Mouse (Mus musculus): ENCODE measurements around the gene Mx1. TPM values are rescaled to one million over a fixed set of nuclear protein-coding genes. Genes with fewer than 3 reads are reported as not detected.
A peak's percentile ranks its signal among the peaks of the same experiment; 100 is the strongest.

The Mx1 gene
- total and polyA plus RNA-seq, 2 experiments from 2014 or later, result 0.22 to 0.80 TPM

DNA sequence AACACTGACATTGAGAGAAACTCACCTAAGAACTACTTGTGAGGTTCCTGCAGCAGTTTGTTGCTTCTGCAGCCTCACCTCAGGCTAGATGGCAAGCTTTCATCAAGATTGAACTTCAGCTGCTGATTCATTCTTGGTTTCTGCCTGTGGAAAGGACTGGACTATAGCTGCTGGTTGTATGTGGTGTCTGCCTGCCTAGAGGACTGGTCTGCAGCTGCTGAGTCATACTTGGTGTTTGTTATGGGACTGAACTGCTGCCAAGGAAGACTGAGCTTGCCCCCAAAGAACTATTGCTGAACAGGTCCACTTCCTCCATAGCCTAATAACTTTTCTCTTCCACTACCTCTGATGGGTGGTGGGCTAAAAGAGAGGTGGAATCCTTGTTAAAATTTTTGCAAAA is 15.3 kb downstream of the Mx1 start:
- no peak overlapping the region for H3K9ac ChIP-seq (replicated peaks; ENCODE audit: low read depth, low read length)
- ATAC-seq (ENCODE audit: insufficient read depth, low read depth) (no peak), DNase-seq (ENCODE audit: low spot score) (no peak)

DNA sequence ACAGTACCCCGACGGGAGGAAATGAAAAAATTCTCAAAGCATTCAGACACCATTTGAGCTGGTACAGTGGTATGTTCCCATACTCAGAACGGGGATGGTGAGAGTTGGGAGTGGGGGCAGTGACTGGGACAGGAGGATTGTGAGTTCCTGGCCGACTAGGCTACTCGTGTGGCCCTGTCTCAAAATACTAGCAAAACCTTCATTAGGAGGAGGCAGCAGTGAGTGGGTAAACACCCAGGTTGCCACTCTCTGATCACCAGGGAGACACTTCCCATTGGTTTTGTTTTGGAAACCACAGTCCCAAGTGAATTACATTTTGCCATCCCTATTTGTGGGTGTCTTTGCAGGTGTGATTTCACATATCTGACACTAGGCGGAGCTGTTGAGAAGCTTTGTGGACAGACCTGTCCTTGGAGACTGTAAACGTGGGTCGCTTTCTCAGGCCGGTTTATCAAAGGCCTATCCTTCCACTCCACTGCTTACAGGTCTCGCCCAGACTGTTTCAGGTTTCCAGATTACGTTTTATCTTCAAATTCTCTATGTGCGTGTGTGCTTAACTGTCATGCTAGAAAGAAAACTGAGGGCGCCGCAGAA is 18.9 kb downstream of the Mx1 start:
- WGBS, result 43% methylated on average over 14 of the region's 14 CpGs
- no peaks in the 10 kb centered on the region for H3K27me3 ChIP-seq (ENCODE audit: control insufficient read depth, insufficient read depth, low read length)
- H3K4me2 ChIP-seq (ENCODE audit: low read depth, low read length), result no peak overlapping the region
- ATAC-seq (ENCODE audit: insufficient read depth, low read depth) (peak; percentile 64), DNase-seq (ENCODE audit: low spot score) (peak; percentile 71)
- H3K9ac ChIP-seq (replicated peaks; ENCODE audit: low read depth, low read length), result no peak overlapping the region
- no peak overlapping the region for H3K27ac ChIP-seq (ENCODE audit: low read depth)
- no peaks in the 10 kb centered on the region for H3K9me3 ChIP-seq (replicated peaks; ENCODE audit: control insufficient read depth, low read length)
- no peak overlapping the region for H3K4me3 ChIP-seq (ENCODE audit: low read depth, low read length)
- TF ChIP-seq CTCF (IDR thresholded peaks at IDR 0.05; ENCODE audit: low read depth), result peak; percentile 90
- TF ChIP-seq EP300 (IDR thresholded peaks at IDR 0.05; ENCODE audit: low read depth), result no peak
- H3K36me3 ChIP-seq (replicated peaks; ENCODE audit: control insufficient read depth, insufficient read depth, low read length), result no peaks in the 10 kb centered on the region
- H3K4me1 ChIP-seq (ENCODE audit: control insufficient read depth, insufficient read depth), result no peaks in the 10 kb centered on the region

More for the DNA sequence above, 15.3 kb downstream of the Mx1 start:
- TF ChIP-seq EP300 (IDR thresholded peaks at IDR 0.05; ENCODE audit: low read depth) (no peak), CTCF (IDR thresholded peaks at IDR 0.05; ENCODE audit: low read depth) (no peak)
- H3K27ac ChIP-seq (ENCODE audit: low read depth), result no peak overlapping the region
- H3K9me3 ChIP-seq (replicated peaks; ENCODE audit: control insufficient read depth, low read length), result no peaks in the 10 kb centered on the region
- H3K4me3 ChIP-seq (ENCODE audit: low read depth, low read length), result no peak overlapping the region
- H3K4me2 ChIP-seq (ENCODE audit: low read depth, low read length), result no peak overlapping the region
- no peaks in the 10 kb centered on the region for H3K4me1 ChIP-seq (ENCODE audit: control insufficient read depth, insufficient read depth)
- H3K36me3 ChIP-seq (replicated peaks; ENCODE audit: control insufficient read depth, insufficient read depth, low read length), result no peaks in the 10 kb centered on the region
- no peaks in the 10 kb centered on the region for H3K27me3 ChIP-seq (ENCODE audit: control insufficient read depth, insufficient read depth, low read length)

DNA sequence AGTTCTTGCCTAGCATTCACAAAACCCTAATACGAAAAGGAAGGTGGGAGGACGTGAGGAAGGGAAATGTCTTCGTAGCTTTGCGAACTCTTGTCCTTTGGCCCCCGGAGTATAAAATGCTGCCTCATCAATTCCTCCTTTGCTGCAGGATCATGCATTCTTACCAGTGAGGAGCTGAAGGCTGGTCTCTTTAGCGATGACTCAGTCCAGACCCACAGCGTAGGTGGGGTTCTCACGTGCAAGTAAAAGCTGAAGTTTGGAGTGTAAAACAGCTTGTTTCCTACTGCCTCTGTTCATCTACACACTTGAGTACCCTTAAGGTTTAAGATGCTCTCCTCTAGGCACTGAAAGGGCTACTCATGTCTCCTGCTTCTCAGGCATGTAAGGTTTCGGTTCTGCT is 20.7 kb downstream of the Mx1 start:
- ATAC-seq (ENCODE audit: insufficient read depth, low read depth) (no peak), DNase-seq (ENCODE audit: low spot score) (no peak)
- WGBS, result 74% methylated on average over 9 of the region's 9 CpGs
- no peaks in the 10 kb centered on the region for H3K27me3 ChIP-seq (ENCODE audit: control insufficient read depth, insufficient read depth, low read length)
- no peaks in the 10 kb centered on the region for H3K4me1 ChIP-seq (ENCODE audit: control insufficient read depth, insufficient read depth)
- no peak overlapping the region for H3K4me2 ChIP-seq (ENCODE audit: low read depth, low read length)
- TF ChIP-seq EP300 (IDR thresholded peaks at IDR 0.05; ENCODE audit: low read depth), result no peak
- no peaks in the 10 kb centered on the region for H3K36me3 ChIP-seq (replicated peaks; ENCODE audit: control insufficient read depth, insufficient read depth, low read length)
- no peaks in the 10 kb centered on the region for H3K9me3 ChIP-seq (replicated peaks; ENCODE audit: control insufficient read depth, low read length)
- H3K9ac ChIP-seq (replicated peaks; ENCODE audit: low read depth, low read length), result no peak overlapping the region
- H3K27ac ChIP-seq (ENCODE audit: low read depth), result no peak overlapping the region
- no peak overlapping the region for H3K4me3 ChIP-seq (ENCODE audit: low read depth, low read length)

DNA sequence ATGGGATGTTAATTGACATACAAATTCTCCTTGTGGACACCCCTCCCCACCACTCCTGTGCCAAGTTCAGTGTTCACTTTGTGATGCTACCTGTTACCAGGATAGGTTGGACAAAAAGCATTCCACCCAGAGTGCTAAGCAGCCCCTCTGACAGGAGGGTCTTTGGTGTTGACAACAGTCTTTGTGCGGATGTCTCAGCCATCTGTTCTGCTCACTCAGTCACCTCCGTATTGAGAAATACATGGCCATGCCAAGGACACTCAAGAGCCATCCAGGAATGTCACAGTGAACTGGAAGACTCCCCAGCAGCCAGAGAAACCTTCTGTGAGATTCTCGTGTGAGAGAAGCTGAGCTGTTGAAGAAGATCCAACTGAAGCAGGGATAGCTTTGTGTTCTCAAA is 24.5 kb downstream of the Mx1 start:
- Histone ChIP-seq H3K27me3 (ENCODE audit: control insufficient read depth, insufficient read depth, low read length) (no peaks in the 10 kb centered on the region), H3K4me3 (ENCODE audit: low read depth, low read length) (no peak overlapping the region), H3K36me3 (replicated peaks; ENCODE audit: control insufficient read depth, insufficient read depth, low read length) (no peaks in the 10 kb centered on the region), H3K4me1 (ENCODE audit: control insufficient read depth, insufficient read depth) (no peaks in the 10 kb centered on the region), H3K9ac (replicated peaks; ENCODE audit: low read depth, low read length) (no peak overlapping the region), H3K27ac (ENCODE audit: low read depth) (no peak overlapping the region), H3K4me2 (ENCODE audit: low read depth, low read length) (no peak overlapping the region), H3K9me3 (replicated peaks; ENCODE audit: control insufficient read depth, low read length) (no peaks in the 10 kb centered on the region)
- ATAC-seq (ENCODE audit: insufficient read depth, low read depth) (no peak), DNase-seq (ENCODE audit: low spot score) (no peak)
- WGBS, result 62% methylated on average over 3 of the region's 3 CpGs
- TF ChIP-seq CTCF (IDR thresholded peaks at IDR 0.05; ENCODE audit: low read depth) (no peak), EP300 (IDR thresholded peaks at IDR 0.05; ENCODE audit: low read depth) (no peak)

DNA sequence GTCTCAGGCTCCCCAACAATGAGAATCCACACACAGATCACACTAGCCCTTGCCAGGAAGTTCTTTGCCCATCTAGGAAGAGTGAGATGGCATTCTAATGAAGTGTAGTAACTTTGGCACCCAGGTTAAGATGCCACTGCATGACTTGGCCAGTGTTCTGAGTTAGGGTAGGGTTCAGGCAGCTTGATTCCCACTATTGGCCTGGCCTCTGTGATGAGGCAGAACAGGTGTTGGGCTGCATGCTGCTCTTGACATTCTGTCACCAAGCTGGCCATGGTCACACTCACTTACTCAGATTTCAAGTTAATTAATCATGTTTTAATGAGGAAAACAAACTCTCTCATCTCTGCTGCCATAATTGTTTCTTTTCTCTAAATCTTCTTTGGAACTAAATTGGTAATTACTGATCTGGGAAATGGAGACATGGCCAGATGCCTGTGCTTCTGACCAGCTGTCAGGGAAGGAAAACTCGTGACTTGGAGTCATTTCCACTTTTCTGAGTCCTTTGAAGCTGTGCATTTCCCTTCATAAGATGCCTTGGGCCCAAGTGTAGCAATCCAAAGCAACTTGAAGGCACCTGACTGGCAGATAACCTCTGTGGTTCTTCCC is 25.2 kb downstream of the Mx1 start:
- DNase-seq (ENCODE audit: low spot score), result no peak
- WGBS, result 32% methylated on average over 1 of the region's 1 CpGs
- no peaks in the 10 kb centered on the region for H3K27me3 ChIP-seq (ENCODE audit: control insufficient read depth, insufficient read depth, low read length)
- ATAC-seq (ENCODE audit: insufficient read depth, low read depth), result no peak
- H3K9me3 ChIP-seq (replicated peaks; ENCODE audit: control insufficient read depth, low read length), result no peaks in the 10 kb centered on the region
- no peak overlapping the region for H3K9ac ChIP-seq (replicated peaks; ENCODE audit: low read depth, low read length)
- no peak overlapping the region for H3K4me2 ChIP-seq (ENCODE audit: low read depth, low read length)
- no peak overlapping the region for H3K27ac ChIP-seq (ENCODE audit: low read depth)
- H3K4me3 ChIP-seq (ENCODE audit: low read depth, low read length), result no peak overlapping the region
- H3K4me1 ChIP-seq (ENCODE audit: control insufficient read depth, insufficient read depth), result no peaks in the 10 kb centered on the region
- no peaks in the 10 kb centered on the region for H3K36me3 ChIP-seq (replicated peaks; ENCODE audit: control insufficient read depth, insufficient read depth, low read length)
- TF ChIP-seq CTCF (IDR thresholded peaks at IDR 0.05; ENCODE audit: low read depth), result no peak
- TF ChIP-seq EP300 (IDR thresholded peaks at IDR 0.05; ENCODE audit: low read depth), result no peak

DNA sequence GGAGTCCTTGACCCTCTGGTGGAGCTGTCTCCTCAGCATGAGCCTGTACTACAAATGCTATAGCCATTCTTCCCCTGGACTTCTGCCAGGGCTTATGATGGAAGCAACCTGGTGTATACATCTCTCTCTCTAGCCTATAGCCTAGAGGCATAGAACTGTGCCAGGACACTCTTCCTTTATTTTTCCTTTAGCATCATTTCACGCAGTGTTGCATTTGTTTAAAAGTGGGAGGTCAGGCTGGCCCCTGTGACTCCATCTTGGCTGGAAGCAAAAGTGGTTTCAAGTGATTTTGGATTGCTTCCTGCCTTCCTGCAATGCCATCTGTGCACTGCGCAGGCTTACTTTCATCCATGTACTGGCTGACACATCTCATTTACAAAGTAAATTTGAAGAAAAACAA is 28.5 kb downstream of the Mx1 start:
- H3K36me3 ChIP-seq (replicated peaks; ENCODE audit: control insufficient read depth, insufficient read depth, low read length), result no peaks in the 10 kb centered on the region
- WGBS, result 87% methylated on average over 2 of the region's 2 CpGs
- DNase-seq (ENCODE audit: low spot score) (no peak), ATAC-seq (ENCODE audit: insufficient read depth, low read depth) (no peak)
- no peak for TF ChIP-seq EP300 (IDR thresholded peaks at IDR 0.05; ENCODE audit: low read depth)
- no peak for TF ChIP-seq CTCF (IDR thresholded peaks at IDR 0.05; ENCODE audit: low read depth)
- no peak overlapping the region for H3K27ac ChIP-seq (ENCODE audit: low read depth)
- no peak overlapping the region for H3K4me3 ChIP-seq (ENCODE audit: low read depth, low read length)
- no peaks in the 10 kb centered on the region for H3K27me3 ChIP-seq (ENCODE audit: control insufficient read depth, insufficient read depth, low read length)
- H3K9ac ChIP-seq (replicated peaks; ENCODE audit: low read depth, low read length), result no peak overlapping the region
- H3K4me1 ChIP-seq (ENCODE audit: control insufficient read depth, insufficient read depth), result no peaks in the 10 kb centered on the region
- no peaks in the 10 kb centered on the region for H3K9me3 ChIP-seq (replicated peaks; ENCODE audit: control insufficient read depth, low read length)
- H3K4me2 ChIP-seq (ENCODE audit: low read depth, low read length), result no peak overlapping the region
